Mouse (Mus musculus): Measurements from ENCODE around the gene Elp5. TPM values are rescaled to one million over a fixed set of nuclear protein-coding genes. Genes with fewer than 3 reads are reported as not detected.
A peak's percentile ranks its signal among the peaks of the same experiment; 100 is the strongest.

The Elp5 gene
- polyA plus RNA-seq, 1 experiment from 2014 or later, result 97.9 TPM

GRCm38 (mm10) chr11:69922012-69922756 is 60.1 kb downstream of the Elp5 start:
- WGBS, result 2% methylated on average over 12 of the region's 12 CpGs
- peak; percentile 44 for TF ChIP-seq CTCF (IDR thresholded peaks at IDR 0.05; ENCODE audit: low read depth)
- H3K36me3 ChIP-seq (ENCODE audit: insufficient read depth, low read length), result peaks cover 17% of the 10 kb centered on the region
- DNase-seq (ENCODE audit: low spot score) (peak; percentile 71), ATAC-seq (replicated peaks; ENCODE audit: low FRiP score, low read depth) (no peak)
- H3K27me3 ChIP-seq (ENCODE audit: insufficient read depth, low read length), result no peaks in the 10 kb centered on the region
- peak overlapping the region; percentile 95 for H3K27ac ChIP-seq
- peaks cover 11% of the 10 kb centered on the region for H3K4me1 ChIP-seq (replicated peaks; ENCODE audit: insufficient read depth, low read length)
- no peaks in the 10 kb centered on the region for H3K9me3 ChIP-seq (replicated peaks; ENCODE audit: low read length)
- H3K4me2 ChIP-seq (ENCODE audit: low read length), result peak overlapping the region; percentile 64
- peak overlapping the region; percentile 66 for H3K9ac ChIP-seq (ENCODE audit: low read depth, low read length)
- H3K4me3 ChIP-seq (replicated peaks; ENCODE audit: low read depth, low read length), result peak overlapping the region; percentile 47

- Histone ChIP-seq H3K9me3 (replicated peaks; ENCODE audit: low read length) (no peaks in the 10 kb centered on the region), H3K4me1 (replicated peaks; ENCODE audit: insufficient read depth, low read length) (peaks cover 11% of the 10 kb centered on the region), H3K27ac (peak within 1 kb of the TSS; percentile 96), H3K4me2 (ENCODE audit: low read length) (peak within 1 kb of the TSS; percentile 71), H3K9ac (ENCODE audit: low read depth, low read length) (peak within 1 kb of the TSS; percentile 98), H3K36me3 (ENCODE audit: insufficient read depth, low read length) (peaks cover 22% of the 10 kb centered on the region), H3K4me3 (replicated peaks; ENCODE audit: low read depth, low read length) (peak within 1 kb of the TSS; percentile 92), H3K27me3 (ENCODE audit: insufficient read depth, low read length) (no peaks in the 10 kb centered on the region)
- peak; percentile 93 for ATAC-seq (replicated peaks; ENCODE audit: low FRiP score, low read depth)
- TF ChIP-seq CTCF (IDR thresholded peaks at IDR 0.05; ENCODE audit: low read depth), result peak; percentile 71
- peak; percentile 100 for DNase-seq (ENCODE audit: low spot score)
- under 1% methylated on average over 75 of the region's 78 CpGs for WGBS
Measured at GRCm38 (mm10) chr11:69921114-69922011, 61.0 kb downstream of the Elp5 start, which contains the start of gene Eif5a. Gene Eif5a, minus strand, starts transcription at chr11:69921958.

- H3K9me3 ChIP-seq (replicated peaks; ENCODE audit: low read length), result no peaks in the 10 kb centered on the region
- H3K9ac ChIP-seq (ENCODE audit: low read depth, low read length), result peak overlapping the region; percentile 98
- H3K4me1 ChIP-seq (replicated peaks; ENCODE audit: insufficient read depth, low read length), result peaks cover 11% of the 10 kb centered on the region
- peak overlapping the region; percentile 71 for H3K4me2 ChIP-seq (ENCODE audit: low read length)
- peak overlapping the region; percentile 92 for H3K4me3 ChIP-seq (replicated peaks; ENCODE audit: low read depth, low read length)
- H3K36me3 ChIP-seq (ENCODE audit: insufficient read depth, low read length), result peaks cover 31% of the 10 kb centered on the region
- DNase-seq (ENCODE audit: low spot score) (peak; percentile 28), ATAC-seq (replicated peaks; ENCODE audit: low FRiP score, low read depth) (peak; percentile 37)
- WGBS, result under 1% methylated on average over 53 of the region's 65 CpGs
- H3K27ac ChIP-seq, result peak overlapping the region; percentile 96
- H3K27me3 ChIP-seq (ENCODE audit: insufficient read depth, low read length), result no peaks in the 10 kb centered on the region
- no peak for TF ChIP-seq CTCF (IDR thresholded peaks at IDR 0.05; ENCODE audit: low read depth)
Measured at GRCm38 (mm10) chr11:69920266-69921031, 61.9 kb downstream of the Elp5 start.

- 0% methylated on average over 17 of the region's 17 CpGs for WGBS
- ATAC-seq (replicated peaks; ENCODE audit: low FRiP score, low read depth), result peak; percentile 27
Measured at GRCm38 (mm10) chr11:69919661-69920265, 62.6 kb downstream of the Elp5 start.

GRCm38 (mm10) chr11:69919053-69919452 is 63.3 kb downstream of the Elp5 start:
- Histone ChIP-seq H3K27ac (peak overlapping the region; percentile 96), H3K27me3 (ENCODE audit: insufficient read depth, low read length) (no peaks in the 10 kb centered on the region), H3K9ac (ENCODE audit: low read depth, low read length) (peak overlapping the region; percentile 98), H3K4me3 (replicated peaks; ENCODE audit: low read depth, low read length) (peak overlapping the region; percentile 92), H3K4me1 (replicated peaks; ENCODE audit: insufficient read depth, low read length) (peaks cover 18% of the 10 kb centered on the region), H3K36me3 (ENCODE audit: insufficient read depth, low read length) (peaks cover 33% of the 10 kb centered on the region), H3K4me2 (ENCODE audit: low read length) (peak overlapping the region; percentile 71), H3K9me3 (replicated peaks; ENCODE audit: low read length) (no peaks in the 10 kb centered on the region)
- ATAC-seq (replicated peaks; ENCODE audit: low FRiP score, low read depth) (no peak), DNase-seq (ENCODE audit: low spot score) (no peak)
- 78% methylated on average over 9 of the region's 9 CpGs for WGBS
- TF ChIP-seq CTCF (IDR thresholded peaks at IDR 0.05; ENCODE audit: low read depth), result no peak

More at GRCm38 (mm10) chr11:69919661-69920265, 62.6 kb downstream of the Elp5 start:
- TF ChIP-seq CTCF (IDR thresholded peaks at IDR 0.05; ENCODE audit: low read depth), result no peak
- Histone ChIP-seq H3K36me3 (ENCODE audit: insufficient read depth, low read length) (peaks cover 33% of the 10 kb centered on the region), H3K27me3 (ENCODE audit: insufficient read depth, low read length) (no peaks in the 10 kb centered on the region), H3K27ac (peak overlapping the region; percentile 96), H3K4me1 (replicated peaks; ENCODE audit: insufficient read depth, low read length) (peaks cover 15% of the 10 kb centered on the region), H3K4me3 (replicated peaks; ENCODE audit: low read depth, low read length) (peak overlapping the region; percentile 92), H3K9me3 (replicated peaks; ENCODE audit: low read length) (no peaks in the 10 kb centered on the region), H3K4me2 (ENCODE audit: low read length) (peak overlapping the region; percentile 71), H3K9ac (ENCODE audit: low read depth, low read length) (peak overlapping the region; percentile 98)
- peak; percentile 87 for DNase-seq (ENCODE audit: low spot score)

MicroRNA genes within 50 kb of the gene (microRNA counts, 519-probe panel; counts per million panel counts)
- 330 counts per million, percentile 68 among the panel's probes with 10 or more counts for microRNA mmu-miR-324-3p
- microRNA mmu-miR-324-5p, result 4,386 counts per million, percentile 77 among the panel's probes with 10 or more counts

Small RNAs within 50 kb of the gene (microRNA-seq; reads per million reads assigned to microRNA genes)
- gene Gm44349 (not detected), gene Mir324 (2,007 reads per million, percentile 84 among the genes with 10 or more reads in this experiment)

Other genes with a start within 250 kb of the Elp5 start
- 19.0 and 21.0 TPM in 2 replicates for gene Polr2a, start 223.9 kb downstream of the Elp5 start, polyA plus RNA-seq (2015; fragmentation: Nextera tagmentation; extraction: Ambion mirVana)
- gene Slc35g3, start 220.5 kb downstream of the Elp5 start, polyA plus RNA-seq (2015; fragmentation: Nextera tagmentation; extraction: Ambion mirVana), result 0.17 TPM in 1 of 2 replicates, not detected in the other
- 2.7 and 3.3 TPM in 2 replicates for gene Zbtb4, start 216.6 kb downstream of the Elp5 start, polyA plus RNA-seq (2015; fragmentation: Nextera tagmentation; extraction: Ambion mirVana)
- 12.0 and 12.1 TPM in 2 replicates for gene Chrnb1, start 186.6 kb downstream of the Elp5 start, polyA plus RNA-seq (2015; fragmentation: Nextera tagmentation; extraction: Ambion mirVana)
- gene Fgf11, start 180.7 kb downstream of the Elp5 start, polyA plus RNA-seq (2015; fragmentation: Nextera tagmentation; extraction: Ambion mirVana), result 0.63 and 0.98 TPM in 2 replicates
- 22.9 and 23.0 TPM in 2 replicates for gene Tmem102, start 176.9 kb downstream of the Elp5 start, polyA plus RNA-seq (2015; fragmentation: Nextera tagmentation; extraction: Ambion mirVana)
- not detected in 2 replicates for gene Gm39566, start 167.2 kb downstream of the Elp5 start, polyA plus RNA-seq (2015; fragmentation: Nextera tagmentation; extraction: Ambion mirVana)
- not detected in 2 replicates for gene Spem2, start 164.1 kb downstream of the Elp5 start, polyA plus RNA-seq (2015; fragmentation: Nextera tagmentation; extraction: Ambion mirVana)
- not detected in 2 replicates for gene Spem1, start 160.3 kb downstream of the Elp5 start, polyA plus RNA-seq (2015; fragmentation: Nextera tagmentation; extraction: Ambion mirVana)
- gene Nlgn2, start 144.7 kb downstream of the Elp5 start, polyA plus RNA-seq (2015; fragmentation: Nextera tagmentation; extraction: Ambion mirVana), result 4.1 and 4.7 TPM in 2 replicates
- 485 and 528 TPM in 2 replicates for gene Tmem256, start 144.0 kb downstream of the Elp5 start, polyA plus RNA-seq (2015; fragmentation: Nextera tagmentation; extraction: Ambion mirVana)
- gene Plscr3, start 136.1 kb downstream of the Elp5 start, polyA plus RNA-seq (2015; fragmentation: Nextera tagmentation; extraction: Ambion mirVana), result 96.4 and 102 TPM in 2 replicates
- gene Tnk1, start 123.8 kb downstream of the Elp5 start, polyA plus RNA-seq (2015; fragmentation: Nextera tagmentation; extraction: Ambion mirVana), result 6.3 and 7.0 TPM in 2 replicates
- not detected in 2 replicates for gene Tmem95, start 104.5 kb downstream of the Elp5 start, polyA plus RNA-seq (2015; fragmentation: Nextera tagmentation; extraction: Ambion mirVana)
- 7.7 and 7.8 TPM in 2 replicates for gene Kctd11, start 101.1 kb downstream of the Elp5 start, polyA plus RNA-seq (2015; fragmentation: Nextera tagmentation; extraction: Ambion mirVana)
- 0.33 and 0.48 TPM in 2 replicates for gene Acap1, start 87.0 kb downstream of the Elp5 start, polyA plus RNA-seq (2015; fragmentation: Nextera tagmentation; extraction: Ambion mirVana)
- gene 2810408A11Rik, start 81.5 kb downstream of the Elp5 start, polyA plus RNA-seq (2015; fragmentation: Nextera tagmentation; extraction: Ambion mirVana), result 12.5 and 13.0 TPM in 2 replicates
- 9.7 and 12.7 TPM in 2 replicates for gene Neurl4, start 81.4 kb downstream of the Elp5 start, polyA plus RNA-seq (2015; fragmentation: Nextera tagmentation; extraction: Ambion mirVana)
- gene Gps2, start 68.6 kb downstream of the Elp5 start, polyA plus RNA-seq (2015; fragmentation: Nextera tagmentation; extraction: Ambion mirVana), result 63.0 and 65.0 TPM in 2 replicates
- 1,371 and 1,476 TPM in 2 replicates for gene Eif5a, start 60.6 kb downstream of the Elp5 start, polyA plus RNA-seq (2015; fragmentation: Nextera tagmentation; extraction: Ambion mirVana)
- gene Ybx2, start 46.7 kb downstream of the Elp5 start, polyA plus RNA-seq (2015; fragmentation: Nextera tagmentation; extraction: Ambion mirVana), result 6.8 and 7.5 TPM in 2 replicates
- 21.4 and 23.1 TPM in 2 replicates for gene Slc2a4, start 34.3 kb downstream of the Elp5 start, polyA plus RNA-seq (2015; fragmentation: Nextera tagmentation; extraction: Ambion mirVana)
- gene Cldn7, start 17.7 kb downstream of the Elp5 start, polyA plus RNA-seq (2015; fragmentation: Nextera tagmentation; extraction: Ambion mirVana), result 238 and 246 TPM in 2 replicates
- 28.3 and 29.1 TPM in 2 replicates for gene Ctdnep1, start 1.4 kb downstream of the Elp5 start, polyA plus RNA-seq (2015; fragmentation: Nextera tagmentation; extraction: Ambion mirVana)
- 626 TPM in 2 replicates for gene Gabarap, start 8.6 kb upstream of the Elp5 start, polyA plus RNA-seq (2015; fragmentation: Nextera tagmentation; extraction: Ambion mirVana)
- gene Phf23, start 13.3 kb upstream of the Elp5 start, polyA plus RNA-seq (2015; fragmentation: Nextera tagmentation; extraction: Ambion mirVana), result 61.9 and 62.6 TPM in 2 replicates
- 25.8 and 27.1 TPM in 2 replicates for gene Dvl2, start 18.1 kb upstream of the Elp5 start, polyA plus RNA-seq (2015; fragmentation: Nextera tagmentation; extraction: Ambion mirVana)
- 178 and 197 TPM in 2 replicates for gene Acadvl, start 32.9 kb upstream of the Elp5 start, polyA plus RNA-seq (2015; fragmentation: Nextera tagmentation; extraction: Ambion mirVana)
- gene Dlg4, start 34.4 kb upstream of the Elp5 start, polyA plus RNA-seq (2015; fragmentation: Nextera tagmentation; extraction: Ambion mirVana), result 4.3 and 6.5 TPM in 2 replicates
- gene Asgr1, start 71.6 kb upstream of the Elp5 start, polyA plus RNA-seq (2015; fragmentation: Nextera tagmentation; extraction: Ambion mirVana), result 2.5 and 2.9 TPM in 2 replicates
- gene Asgr2, start 110.1 kb upstream of the Elp5 start, polyA plus RNA-seq (2015; fragmentation: Nextera tagmentation; extraction: Ambion mirVana), result 0.14 TPM in 1 of 2 replicates, not detected in the other
- gene Mgl2, start 147.8 kb upstream of the Elp5 start, polyA plus RNA-seq (2015; fragmentation: Nextera tagmentation; extraction: Ambion mirVana), result 0.37 and 0.47 TPM in 2 replicates
- gene Clec10a, start 173.7 kb upstream of the Elp5 start, polyA plus RNA-seq (2015; fragmentation: Nextera tagmentation; extraction: Ambion mirVana), result 0.99 and 1.4 TPM in 2 replicates
- gene Slc16a11, start 230.2 kb upstream of the Elp5 start, polyA plus RNA-seq (2015; fragmentation: Nextera tagmentation; extraction: Ambion mirVana), result 11.2 and 12.6 TPM in 2 replicates
- 20.6 and 21.4 TPM in 2 replicates for gene Slc16a13, start 238.5 kb upstream of the Elp5 start, polyA plus RNA-seq (2015; fragmentation: Nextera tagmentation; extraction: Ambion mirVana)
- 22.0 TPM in 2 replicates for gene Bcl6b, start 247.3 kb upstream of the Elp5 start, polyA plus RNA-seq (2015; fragmentation: Nextera tagmentation; extraction: Ambion mirVana)

All from kidney, postnatal 0 days (tissue).